Mouse (Mus musculus) lung, postnatal 0 days (tissue): Measurements from ENCODE around the gene Atp1b3. TPM values are rescaled to one million over a fixed set of nuclear protein-coding genes. Genes with fewer than 3 reads are reported as not detected.
"Not testable (repeated sequence)": the region's sequence is repeated elsewhere in the genome, so short reads cannot be mapped to it uniquely, and the experiment has no call there.

Experiments used
- ATAC-seq: fragments of 200-750 bp; cut with Nextera tagmentation; 2 replicates; pipeline ENCODE4 v1.8.0; 2017; ENCODE audit warnings: moderate library complexity
- DNase-seq: peaks from one replicate; pipeline ENCODE4 v3.0.0-alpha.2; 2016; ENCODE audit warnings: low spot score
- H3K27ac ChIP-seq: fragments of 300-500 bp; sonication (generic); 2 replicates; pipeline ENCODE4 v1.5.1; 2014; ENCODE audit warnings: antibody characterized with exemption, mild to moderate bottlenecking, low read length, mixed read lengths
- H3K27me3 ChIP-seq: fragments of 300-500 bp; sonication (generic); replicated peaks from 2 replicates; pipeline ENCODE4 v1.6.1; 2014; ENCODE audit warnings: low read length, mixed read lengths; ENCODE audit not compliant: insufficient read depth
- H3K36me3 ChIP-seq: fragments of 300-500 bp; sonication (generic); 2 replicates; pipeline ENCODE4 v1.6.1; 2014; ENCODE audit warnings: low read length, mixed read lengths; ENCODE audit not compliant: insufficient read depth
- H3K4me1 ChIP-seq: fragments of 300-500 bp; sonication (generic); 2 replicates; pipeline ENCODE4 v1.6.1; 2014; ENCODE audit warnings: antibody characterized with exemption, low read depth, low read length, mixed read lengths; ENCODE audit not compliant: insufficient read depth
- H3K4me2 ChIP-seq: fragments of 300-500 bp; sonication (generic); replicated peaks from 2 replicates; pipeline ENCODE4 v1.6.1; 2014; ENCODE audit warnings: low read depth, mild to moderate bottlenecking, low read length, moderate library complexity, mixed read lengths
- H3K4me3 ChIP-seq: fragments of 300-500 bp; sonication (generic); 2 replicates; pipeline ENCODE4 v1.5.1; 2014; ENCODE audit warnings: low read depth, low read length
- H3K9ac ChIP-seq: fragments of 300-500 bp; sonication (generic); replicated peaks from 2 replicates; pipeline ENCODE4 v1.6.1; 2014; ENCODE audit warnings: low read depth, mild to moderate bottlenecking
- H3K9me3 ChIP-seq: fragments of 300-500 bp; sonication (generic); 2 replicates; pipeline ENCODE4 v1.6.1; 2016; ENCODE audit warnings: low read length, mixed read lengths
- CTCF ChIP-seq: IDR thresholded peaks from 2 replicates; pipeline ENCODE4 v1.5.1; 2016; ENCODE audit warnings: antibody characterized with exemption, mild to moderate bottlenecking
- EP300 ChIP-seq: IDR thresholded peaks from 2 replicates; pipeline ENCODE4 v1.6.1; 2016; ENCODE audit warnings: antibody characterized with exemption, mild to moderate bottlenecking, control low read depth
- WGBS: fragments of 180-500 bp; shearing (Covaris S2); extraction: QIAGEN DNeasy Blood & Tissue Kit; methylation state at CpG from one replicate; pipeline ENCODE4 v1.1.7; 2014; 5-methylcytosine and 5-hydroxymethylcytosine counted together
- polyA plus RNA-seq: library from polyadenylated mRNA; unstranded; fragments of >200 nt; fragmentation: Nextera tagmentation; extraction: Ambion mirVana; gene quantifications from 2 replicates; pipeline ENCODE4 v1.2.1, GENCODE M21; 2015

Gene Atp1b3
- polyA plus RNA-seq: 206 and 220 TPM in 2 replicates

DNA sequence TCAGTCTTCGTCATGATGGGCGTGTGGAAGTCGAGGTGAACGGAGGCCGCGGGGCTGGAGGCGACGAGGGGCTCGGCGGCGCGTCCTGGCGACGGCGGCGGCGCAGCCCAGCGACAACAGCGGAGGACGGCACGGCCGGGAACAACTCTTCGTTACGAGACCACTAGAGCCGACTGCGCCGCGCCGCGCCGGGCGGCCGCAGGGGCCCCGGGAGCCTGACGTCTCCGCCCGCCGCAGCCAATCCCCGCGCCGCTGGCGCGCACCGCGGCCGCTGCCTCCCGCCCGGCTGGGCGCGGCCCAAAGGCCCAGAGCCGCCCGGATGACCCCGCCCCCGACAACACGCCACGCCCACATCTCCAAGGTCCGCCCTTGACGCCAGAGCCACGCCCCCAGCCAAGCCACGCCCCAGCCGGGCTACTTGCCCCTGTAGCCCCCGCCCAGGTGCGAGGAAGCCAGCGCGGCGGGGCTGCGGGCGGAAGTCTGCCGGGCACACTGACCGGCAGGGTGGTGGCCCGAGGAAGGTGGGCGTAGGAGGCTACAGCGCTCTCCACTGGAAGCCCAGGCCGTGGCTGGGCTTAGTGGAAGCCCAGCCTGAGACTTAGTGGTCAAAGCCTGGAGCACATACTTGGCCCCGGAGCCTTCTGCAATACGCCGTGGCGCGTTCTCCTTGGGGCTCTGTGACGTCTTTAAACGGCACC is at the start of gene Atp1b3:
Gene Atp1b3 (minus strand): TSS at position 302 of the 698 bp plus-strand sequence.
- Histone ChIP-seq H3K36me3 (no peaks in the 10 kb centered on the region), H3K27me3 (no peaks in the 10 kb centered on the region), H3K9me3 (no peaks in the 10 kb centered on the region), H3K27ac (peak within 1 kb of the TSS; percentile 92), H3K9ac (peak within 1 kb of the TSS; percentile 72), H3K4me3 (peak within 1 kb of the TSS; percentile 84), H3K4me1 (peaks cover 10% of the 10 kb centered on the region; the same call in 1 of the 2 replicates), H3K4me2 (peak within 1 kb of the TSS; percentile 60)
- TF ChIP-seq EP300 (no peak), CTCF (peak; percentile 48; the same call in 1 of the 2 replicates)
- DNase-seq: peak; percentile 97
- WGBS: 5% methylated on average over 48 of the region's 81 CpGs
- peak; percentile 99 for ATAC-seq

DNA sequence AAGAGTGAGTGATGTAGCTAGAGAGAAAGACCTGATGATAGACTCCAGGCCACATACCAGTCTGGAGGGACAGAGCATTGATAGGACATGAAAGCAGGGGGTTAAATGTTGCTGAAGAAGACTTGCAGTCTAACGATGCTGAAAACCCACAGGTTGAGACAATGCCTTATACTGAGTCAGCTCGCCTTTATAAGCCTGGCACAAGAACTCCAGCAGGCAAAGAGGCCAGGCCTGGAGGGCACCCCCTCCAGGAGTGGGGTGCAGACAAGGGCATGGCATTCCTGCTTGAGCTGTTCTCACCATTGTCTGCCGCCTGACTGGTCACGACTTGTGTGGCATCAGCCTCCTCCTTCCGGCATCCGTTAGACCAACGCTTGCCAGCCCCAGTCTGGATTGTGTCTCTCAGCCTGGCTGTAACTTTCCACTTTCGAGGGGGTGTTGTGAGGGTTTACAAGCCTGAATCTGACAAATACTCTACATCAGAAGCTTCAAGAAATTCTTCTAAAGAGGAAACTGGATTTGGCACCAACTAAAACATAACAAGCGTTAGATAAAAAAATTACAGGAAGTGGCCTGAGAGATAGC is 48.7 kb upstream of the Atp1b3 start:
- TF ChIP-seq CTCF (no peak), EP300 (no peak)
- 53% methylated on average over 9 of the region's 9 CpGs for WGBS
- Histone ChIP-seq H3K36me3 (no peaks in the 10 kb centered on the region), H3K4me1 (peaks cover 7% of the 10 kb centered on the region; the same call in 1 of the 2 replicates), H3K9ac (no peak overlapping the region), H3K27me3 (no peaks in the 10 kb centered on the region), H3K4me3 (no peak overlapping the region), H3K4me2 (no peak overlapping the region), H3K27ac (no peak overlapping the region; the same call in 1 of the 2 replicates), H3K9me3 (no peaks in the 10 kb centered on the region)
- ATAC-seq (peak; percentile 61), DNase-seq (peak; percentile 30)

GRCm38 (mm10) chr9:96404312-96404711 is 40.1 kb upstream of the Atp1b3 start:
- H3K9ac ChIP-seq: no peak overlapping the region
- no peaks in the 10 kb centered on the region for H3K27me3 ChIP-seq
- H3K4me1 ChIP-seq: no peaks in the 10 kb centered on the region
- no peak overlapping the region for H3K4me3 ChIP-seq
- DNase-seq: peak; percentile 85
- no peak for TF ChIP-seq CTCF
- TF ChIP-seq EP300: no peak
- ATAC-seq: peak; percentile 87
- H3K4me2 ChIP-seq: no peak overlapping the region
- 62% methylated on average over 3 of the region's 3 CpGs for WGBS
- H3K27ac ChIP-seq: peak overlapping the region; percentile 11
- H3K9me3 ChIP-seq: no peaks in the 10 kb centered on the region
- H3K36me3 ChIP-seq: no peaks in the 10 kb centered on the region

GRCm38 (mm10) chr9:96399916-96400315 is 35.7 kb upstream of the Atp1b3 start:
- H3K4me2 ChIP-seq, H3K9me3 ChIP-seq, DNase-seq, H3K4me1 ChIP-seq, H3K36me3 ChIP-seq, H3K9ac ChIP-seq, H3K27ac ChIP-seq, H3K27me3 ChIP-seq, H3K4me3 ChIP-seq, ATAC-seq: not testable (repeated sequence)
- 90% methylated on average over 3 of the region's 3 CpGs for WGBS

GRCm38 (mm10) chr9:96399425-96399878 is 35.2 kb upstream of the Atp1b3 start:
- WGBS: 45% methylated on average over 6 of the region's 6 CpGs

GRCm38 (mm10) chr9:96398614-96399013 is 34.4 kb upstream of the Atp1b3 start:
- no peak overlapping the region for H3K9ac ChIP-seq
- 0 out of 2 replicates have a peak, but pooled peaks have one; percentile 25 for ATAC-seq

More at GRCm38 (mm10) chr9:96399425-96399878, 35.2 kb upstream of the Atp1b3 start:
- Histone ChIP-seq H3K4me1 (no peaks in the 10 kb centered on the region), H3K9ac (no peak overlapping the region), H3K4me2 (no peak overlapping the region), H3K27me3 (no peaks in the 10 kb centered on the region), H3K27ac (peak overlapping the region; percentile 33; the same call in 1 of the 2 replicates), H3K4me3 (no peak overlapping the region), H3K9me3 (no peaks in the 10 kb centered on the region), H3K36me3 (no peaks in the 10 kb centered on the region)
- no peak for ATAC-seq
- DNase-seq: peak; percentile 60
- TF ChIP-seq EP300: no peak
- TF ChIP-seq CTCF: no peak

More at GRCm38 (mm10) chr9:96398614-96399013, 34.4 kb upstream of the Atp1b3 start:
- no peaks in the 10 kb centered on the region for H3K36me3 ChIP-seq
- no peak overlapping the region for H3K4me2 ChIP-seq
- H3K9me3 ChIP-seq: no peaks in the 10 kb centered on the region
- TF ChIP-seq CTCF: no peak
- 0 out of 2 replicates have a peak, but pooled peaks have one; percentile 30 for TF ChIP-seq EP300
- peak overlapping the region; percentile 33; the same call in 1 of the 2 replicates for H3K27ac ChIP-seq
- no peaks in the 10 kb centered on the region for H3K4me1 ChIP-seq
- H3K27me3 ChIP-seq: no peaks in the 10 kb centered on the region
- 39% methylated on average over 4 of the region's 4 CpGs for WGBS
- no peak for DNase-seq
- no peak overlapping the region for H3K4me3 ChIP-seq
